Mouse (Mus musculus): Measurements from ENCODE around the gene Gm5475.
"Not testable (repeated sequence)": the region's sequence is repeated elsewhere in the genome, so short reads cannot be mapped to it uniquely, and the experiment has no call there.

Gene Gm5475

GRCm38 (mm10) chr15:100421758-100422197, at the start of gene Gm5475:
Gene Gm5475 (plus strand): TSS chr15:100422147.
- not testable (repeated sequence) for DNase-seq (ENCODE audit: low spot score in 2 of 2)

- peak; percentile 12 to 54 for DNase-seq (ENCODE audit: low spot score in 2 of 2)
These were observed 46.9 kb upstream of the Gm5475 start for GRCm38 (mm10) chr15:100375066-100375465.

GRCm38 (mm10) chr15:100377847-100378505, 44.0 kb upstream of the Gm5475 start:
- not testable (repeated sequence) for DNase-seq (ENCODE audit: low spot score in 2 of 2)

- DNase-seq (ENCODE audit: low spot score in 2 of 2), result no peak
These were observed 42.3 kb upstream of the Gm5475 start for GRCm38 (mm10) chr15:100379658-100380057.

GRCm38 (mm10) chr15:100380104-100380503, 41.8 kb upstream of the Gm5475 start:
- no peak for DNase-seq (ENCODE audit: low spot score in 2 of 2)

GRCm38 (mm10) chr15:100385705-100386104, 36.2 kb upstream of the Gm5475 start:
- no peak for DNase-seq (ENCODE audit: low spot score in 2 of 2)

- DNase-seq (ENCODE audit: low spot score in 2 of 2), result no peak
These were observed 34.3 kb upstream of the Gm5475 start for GRCm38 (mm10) chr15:100387544-100388223.

GRCm38 (mm10) chr15:100388224-100388835, 33.6 kb upstream of the Gm5475 start:
- DNase-seq (ENCODE audit: low spot score in 2 of 2), result no peak

- no peak for DNase-seq (ENCODE audit: low spot score in 2 of 2)
These were observed 33.1 kb upstream of the Gm5475 start for GRCm38 (mm10) chr15:100388886-100389285.

- DNase-seq (ENCODE audit: low spot score in 2 of 2), result no peak
These were observed 30.9 kb upstream of the Gm5475 start for GRCm38 (mm10) chr15:100391066-100391465.

- DNase-seq (ENCODE audit: low spot score in 2 of 2), result no peak
These were observed 30.3 kb upstream of the Gm5475 start for GRCm38 (mm10) chr15:100391599-100391998.

- no peak for DNase-seq (ENCODE audit: low spot score in 2 of 2)
These were observed 28.9 kb upstream of the Gm5475 start for GRCm38 (mm10) chr15:100393016-100393415.

GRCm38 (mm10) chr15:100395561-100395960, 26.4 kb upstream of the Gm5475 start:
- DNase-seq (ENCODE audit: low spot score in 2 of 2), result no peak

- DNase-seq (ENCODE audit: low spot score in 2 of 2), result no peak
These were observed 21.2 kb upstream of the Gm5475 start for GRCm38 (mm10) chr15:100400592-100401250.

- DNase-seq (ENCODE audit: low spot score in 2 of 2), result no peak
These were observed 20.1 kb upstream of the Gm5475 start for GRCm38 (mm10) chr15:100401811-100402210.

GRCm38 (mm10) chr15:100402347-100402746, 19.6 kb upstream of the Gm5475 start:
- no peak for DNase-seq (ENCODE audit: low spot score in 2 of 2)

- DNase-seq (ENCODE audit: low spot score in 2 of 2), result no peak
These were observed 19.1 kb upstream of the Gm5475 start for GRCm38 (mm10) chr15:100402798-100403197.

GRCm38 (mm10) chr15:100403318-100404000, 18.5 kb upstream of the Gm5475 start:
- no peak for DNase-seq (ENCODE audit: low spot score in 2 of 2)

- DNase-seq (ENCODE audit: low spot score in 2 of 2), result no peak
These were observed 15.9 kb upstream of the Gm5475 start for GRCm38 (mm10) chr15:100406088-100406487.

- no peak for DNase-seq (ENCODE audit: low spot score in 2 of 2)
These were observed 10.9 kb upstream of the Gm5475 start for GRCm38 (mm10) chr15:100410918-100411672.

GRCm38 (mm10) chr15:100411731-100412130, 10.2 kb upstream of the Gm5475 start:
- no peak for DNase-seq (ENCODE audit: low spot score in 2 of 2)

All from heart, adult 9 months (tissue).